Mouse (Mus musculus): ENCODE results near the gene Wdr70.

Gene Wdr70

GRCm38 (mm10) chr15:7935571-7936165, 163.3 kb downstream of the Wdr70 start:
- no peak for DNase-seq (ENCODE audit: extremely low read depth, low read depth, low spot score)

GRCm38 (mm10) chr15:7934580-7934979, 164.4 kb downstream of the Wdr70 start:
- no peak for DNase-seq (ENCODE audit: extremely low read depth, low read depth, low spot score)

GRCm38 (mm10) chr15:7934105-7934504, 164.9 kb downstream of the Wdr70 start:
- DNase-seq (ENCODE audit: extremely low read depth, low read depth, low spot score) = no peak

- DNase-seq (ENCODE audit: extremely low read depth, low read depth, low spot score) = peak; percentile 49
These were observed 167.4 kb downstream of the Wdr70 start for GRCm38 (mm10) chr15:7931605-7932008.

- DNase-seq (ENCODE audit: extremely low read depth, low read depth, low spot score) = no peak
These were observed 173.6 kb downstream of the Wdr70 start for GRCm38 (mm10) chr15:7925382-7925781.

- DNase-seq (ENCODE audit: extremely low read depth, low read depth, low spot score) = no peak
These were observed 175.7 kb downstream of the Wdr70 start for GRCm38 (mm10) chr15:7923281-7923680.

GRCm38 (mm10) chr15:7922291-7923037, 176.5 kb downstream of the Wdr70 start:
- no peak for DNase-seq (ENCODE audit: extremely low read depth, low read depth, low spot score)

GRCm38 (mm10) chr15:7921124-7921523, 177.9 kb downstream of the Wdr70 start:
- DNase-seq (ENCODE audit: extremely low read depth, low read depth, low spot score) = no peak

GRCm38 (mm10) chr15:7906491-7907035, 192.4 kb downstream of the Wdr70 start:
- no peak for DNase-seq (ENCODE audit: extremely low read depth, low read depth, low spot score)

GRCm38 (mm10) chr15:7899286-7899685, 199.7 kb downstream of the Wdr70 start:
- no peak for DNase-seq (ENCODE audit: extremely low read depth, low read depth, low spot score)

- DNase-seq (ENCODE audit: extremely low read depth, low read depth, low spot score) = peak; percentile 2
These were observed 207.3 kb downstream of the Wdr70 start for GRCm38 (mm10) chr15:7891547-7892282.

- DNase-seq (ENCODE audit: extremely low read depth, low read depth, low spot score) = no peak
These were observed 208.7 kb downstream of the Wdr70 start for GRCm38 (mm10) chr15:7890286-7890685.

- no peak for DNase-seq (ENCODE audit: extremely low read depth, low read depth, low spot score)
These were observed 209.7 kb downstream of the Wdr70 start for GRCm38 (mm10) chr15:7889362-7889674.

GRCm38 (mm10) chr15:7888617-7889361, 210.2 kb downstream of the Wdr70 start:
- DNase-seq (ENCODE audit: extremely low read depth, low read depth, low spot score) = no peak

GRCm38 (mm10) chr15:7886591-7886990, 212.4 kb downstream of the Wdr70 start:
- no peak for DNase-seq (ENCODE audit: extremely low read depth, low read depth, low spot score)

- DNase-seq (ENCODE audit: extremely low read depth, low read depth, low spot score) = no peak
These were observed 213.9 kb downstream of the Wdr70 start for GRCm38 (mm10) chr15:7885106-7885505.

GRCm38 (mm10) chr15:7884181-7884580, 214.8 kb downstream of the Wdr70 start:
- DNase-seq (ENCODE audit: extremely low read depth, low read depth, low spot score) = no peak

GRCm38 (mm10) chr15:7879956-7880355, 219.1 kb downstream of the Wdr70 start:
- DNase-seq (ENCODE audit: extremely low read depth, low read depth, low spot score) = no peak

GRCm38 (mm10) chr15:7878861-7879260, 220.1 kb downstream of the Wdr70 start:
- DNase-seq (ENCODE audit: extremely low read depth, low read depth, low spot score) = no peak

GRCm38 (mm10) chr15:7877560-7878467, 221.2 kb downstream of the Wdr70 start:
- DNase-seq (ENCODE audit: extremely low read depth, low read depth, low spot score) = no peak

Measured in fat pad, adult 2 months (tissue).